Mouse (Mus musculus) myocyte (in vitro differentiated cells): ENCODE measurements at regions not wholly inside any gene's neighbourhood (a gene's known extent, or its start where the extent isn't known, plus 50 kb on each side); places are given as distances from the start of the nearest gene placed in this dataset.

Source experiments
- E2F4 ChIP-seq: IDR thresholded peaks from one replicate; pipeline ENCODE4 v1.6.1; 2011; ENCODE audit warnings: mild to moderate bottlenecking, control low read depth, moderate library complexity; ENCODE audit not compliant: insufficient read depth
- MAX ChIP-seq: IDR thresholded peaks from one replicate; pipeline ENCODE4 v1.6.1; 2011; ENCODE audit warnings: low read depth, mild to moderate bottlenecking, control low read depth
- POLR2A ChIP-seq: IDR thresholded peaks from one replicate; pipeline ENCODE4 v1.6.1; 2011; ENCODE audit warnings: low read depth, mild to moderate bottlenecking, control low read depth, moderate library complexity; ENCODE audit not compliant: insufficient read length
- TCF12 ChIP-seq: IDR thresholded peaks from one replicate; pipeline ENCODE4 v1.6.1; 2011; ENCODE audit warnings: mild to moderate bottlenecking, control low read depth; ENCODE audit not compliant: poor library complexity, insufficient read depth, severe bottlenecking
- USF1 ChIP-seq: IDR thresholded peaks from one replicate; pipeline ENCODE4 v1.6.1; 2011; ENCODE audit warnings: low read depth, mild to moderate bottlenecking, control low read depth, moderate library complexity

- TF ChIP-seq POLR2A (no peak), TCF12 (no peak), USF1 (no peak), E2F4 (no peak), MAX (no peak)
Observed at GRCm38 (mm10) chr13:70177066-70177465, 374.9 kb downstream of the Med10 start.
